Mouse (Mus musculus) brain, embryonic 14.5 days (tissue): ENCODE measurements at regions not wholly inside any gene's neighbourhood (a gene's known extent, or its start where the extent isn't known, plus 50 kb on each side); places are given as distances from the start of the nearest gene placed in this dataset.

Experiments
- CTCF ChIP-seq: fragments of 200-500 bp; IDR thresholded peaks from 2 replicates; pipeline ENCODE4 v1.5.1; 2012; ENCODE audit warnings: inconsistent platforms, mild to moderate bottlenecking, moderate library complexity, borderline replicate concordance; ENCODE audit not compliant: insufficient read depth, insufficient read length; ENCODE audit errors: extremely low read depth
- POLR2A ChIP-seq: fragments of 200-500 bp; IDR thresholded peaks from 2 replicates; pipeline ENCODE4 v1.6.1; 2012; ENCODE audit warnings: mild to moderate bottlenecking, inconsistent platforms, borderline replicate concordance; ENCODE audit not compliant: poor library complexity, insufficient read depth, insufficient read length, severe bottlenecking; ENCODE audit errors: extremely low read depth

DNA sequence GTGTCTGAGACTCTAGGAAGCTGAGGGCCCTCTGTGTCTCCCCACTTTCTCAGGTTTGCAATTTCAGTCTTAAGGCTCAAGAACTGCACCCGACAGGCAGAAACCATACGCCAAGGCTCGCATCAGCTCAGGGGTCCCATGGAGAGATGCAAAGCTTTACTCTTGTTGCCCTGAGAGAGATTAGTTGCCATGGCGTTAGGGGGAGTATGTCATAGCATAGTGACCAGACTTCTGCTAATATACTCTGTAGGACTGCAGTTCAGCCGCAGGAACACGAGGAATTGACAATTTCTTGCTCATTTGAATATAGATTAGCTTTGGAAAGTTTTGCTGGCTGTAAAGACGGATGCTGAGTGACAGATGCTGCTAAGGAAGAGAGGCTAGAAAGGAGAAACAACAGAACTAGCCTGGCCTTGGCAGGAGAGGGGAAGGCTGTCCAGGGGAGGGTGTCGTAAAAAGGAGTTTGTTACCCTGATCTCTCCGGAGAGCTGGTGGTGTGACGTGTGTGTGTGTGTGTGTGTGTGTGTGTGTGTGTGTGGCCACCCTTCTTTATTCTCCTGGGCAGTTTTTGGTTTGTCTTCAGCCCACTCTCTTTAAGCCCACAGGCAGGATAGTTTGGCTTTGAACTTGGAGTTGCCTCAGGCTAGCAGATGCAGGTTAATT is 235.3 kb downstream of the Vrk1 start:
- TF ChIP-seq CTCF, result no peak
- no peak for TF ChIP-seq POLR2A
